Mouse (Mus musculus) thymus, postnatal 36 days (tissue): ENCODE measurements around the gene Snx29.
A peak's percentile ranks its signal among the peaks of the same experiment; 100 is the strongest.

Source experiments
- DNase-seq, 2 experiments: peaks; one replicate each; pipeline ENCODE4 v3.0.0; 2022; ENCODE audit warnings: mixed read lengths in 2 of 2

Gene Snx29

DNA sequence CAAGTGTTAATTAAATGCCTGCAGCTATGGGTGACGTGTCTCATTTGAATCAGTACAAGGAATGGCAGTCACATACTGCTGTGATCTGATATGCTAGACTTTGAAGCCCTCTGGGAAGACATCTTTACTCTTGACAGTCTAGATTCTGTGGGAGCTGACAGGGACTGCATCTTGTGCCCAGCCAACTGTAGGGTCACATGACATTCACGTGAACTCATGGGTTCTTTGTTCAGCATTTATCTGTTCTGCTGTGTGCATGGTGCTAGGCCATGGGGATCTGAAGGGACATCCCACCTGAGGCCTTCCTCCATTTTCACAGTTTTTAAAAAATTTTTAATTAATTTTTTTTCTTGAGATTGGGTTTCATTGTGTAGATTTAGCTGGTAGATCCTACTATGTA is 91.9 kb downstream of the Snx29 start:
- DNase-seq: no peak

DNA sequence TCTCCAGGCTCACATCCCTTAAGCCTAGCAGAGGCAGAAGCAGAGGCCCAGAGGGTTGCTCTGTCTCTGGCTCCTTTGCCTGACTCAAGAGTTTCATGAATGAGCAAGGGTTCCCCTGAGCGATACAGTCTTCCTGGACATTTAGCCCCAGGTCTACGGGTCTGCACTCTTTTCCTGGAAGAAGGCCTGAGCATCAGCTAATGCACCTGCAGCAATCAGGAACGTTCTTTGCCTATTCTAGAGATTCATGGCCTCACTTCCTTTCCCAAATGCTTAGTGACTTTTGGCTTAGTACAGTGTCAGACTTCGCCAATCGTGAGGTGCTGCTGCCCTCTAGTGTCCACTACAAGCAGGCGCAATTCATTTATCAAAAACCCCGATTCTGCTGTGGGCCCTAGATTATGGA is 95.5 kb downstream of the Snx29 start:
- DNase-seq: peak; percentile 44

DNA sequence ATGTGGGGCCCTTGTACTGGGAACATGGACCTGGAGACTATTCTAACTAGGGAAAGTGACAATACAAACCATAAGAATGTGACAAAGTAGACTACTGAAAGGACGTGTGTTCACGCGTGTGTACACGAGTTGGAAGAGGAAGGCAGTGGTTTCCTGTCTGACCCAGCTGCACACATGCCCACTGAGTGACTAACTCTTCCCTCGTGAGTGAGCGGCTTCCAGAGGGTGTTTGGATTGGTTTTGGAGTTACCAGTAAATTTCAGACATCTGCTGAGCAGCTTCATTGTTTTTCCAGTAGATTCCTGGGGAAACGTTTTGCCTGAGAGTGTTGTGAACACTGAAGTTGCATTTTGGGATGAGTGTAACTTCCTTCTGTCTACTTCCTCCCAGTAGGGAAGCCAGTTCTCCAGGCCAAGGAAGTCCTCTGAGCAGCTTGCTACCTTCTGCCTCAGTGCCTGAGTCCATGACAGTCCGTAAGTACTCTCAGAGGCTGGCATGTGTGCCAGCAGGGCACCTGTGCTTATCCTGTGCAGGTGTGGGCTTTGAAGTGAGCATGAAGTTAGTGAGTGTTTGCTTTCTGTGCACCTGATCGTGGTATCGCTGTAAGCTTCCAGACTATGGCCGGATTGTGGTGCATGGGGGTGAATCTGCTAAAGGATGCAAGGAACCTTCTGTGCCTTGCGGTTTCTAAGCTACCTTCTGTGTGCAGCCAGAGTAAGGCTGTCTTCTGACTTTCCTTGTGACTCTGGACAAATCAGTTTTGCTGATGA is 97.8 kb downstream of the Snx29 start:
- peak; percentile 31 to 52 for DNase-seq

DNA sequence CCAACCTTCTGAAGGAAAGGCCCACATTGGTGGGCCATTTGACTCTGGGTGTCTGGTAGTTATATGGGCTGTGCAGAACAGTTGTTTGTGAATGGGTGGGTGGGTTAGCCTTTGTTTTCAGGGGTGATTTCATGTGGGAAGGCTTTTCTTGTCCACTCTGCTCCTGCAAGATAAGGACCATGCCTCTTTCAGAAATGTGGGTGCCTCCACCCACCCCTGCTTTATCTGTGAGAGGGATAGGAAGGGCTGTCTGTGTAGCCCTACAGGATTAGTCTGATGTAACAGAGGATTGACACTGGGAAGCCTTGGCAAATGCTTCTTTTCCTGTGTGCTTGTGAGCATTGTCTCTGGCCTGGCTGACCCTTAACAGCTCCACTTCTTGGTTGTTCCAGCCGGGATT is 99.5 kb downstream of the Snx29 start:
- no peak for DNase-seq

DNA sequence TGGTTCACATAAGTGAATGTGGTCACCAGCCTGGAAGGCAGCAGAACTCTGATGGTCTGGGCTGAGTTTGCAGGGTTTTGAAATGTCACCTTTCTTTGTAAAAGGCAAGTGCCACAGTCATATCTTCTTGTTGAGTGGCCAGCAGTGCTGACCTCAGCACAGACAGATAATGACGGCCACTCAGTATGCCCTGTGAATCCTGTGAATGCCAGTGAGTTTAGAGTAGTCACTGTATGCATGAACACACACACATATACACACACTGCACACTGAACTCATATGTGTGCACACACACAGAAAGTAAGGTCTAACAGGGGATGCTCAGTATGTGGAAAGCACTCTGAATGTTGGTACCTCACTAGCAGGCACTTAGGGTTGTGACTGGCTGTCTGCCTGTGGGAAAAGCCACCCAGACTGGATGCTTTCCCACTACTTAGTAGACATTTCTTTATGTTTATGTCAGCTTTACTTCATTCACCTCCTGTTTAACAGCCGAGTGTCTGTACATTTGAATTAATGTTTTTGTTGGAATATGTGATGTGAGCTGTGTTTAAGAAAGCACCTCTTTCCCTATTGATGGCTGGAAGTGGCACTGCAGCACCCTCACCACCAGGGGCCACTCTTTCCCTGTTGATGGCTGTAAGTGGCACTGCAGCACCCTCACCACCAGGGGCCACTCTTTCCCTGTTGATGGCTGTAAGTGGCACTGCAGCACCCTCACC is 100.3 kb downstream of the Snx29 start:
- no peak for DNase-seq

DNA sequence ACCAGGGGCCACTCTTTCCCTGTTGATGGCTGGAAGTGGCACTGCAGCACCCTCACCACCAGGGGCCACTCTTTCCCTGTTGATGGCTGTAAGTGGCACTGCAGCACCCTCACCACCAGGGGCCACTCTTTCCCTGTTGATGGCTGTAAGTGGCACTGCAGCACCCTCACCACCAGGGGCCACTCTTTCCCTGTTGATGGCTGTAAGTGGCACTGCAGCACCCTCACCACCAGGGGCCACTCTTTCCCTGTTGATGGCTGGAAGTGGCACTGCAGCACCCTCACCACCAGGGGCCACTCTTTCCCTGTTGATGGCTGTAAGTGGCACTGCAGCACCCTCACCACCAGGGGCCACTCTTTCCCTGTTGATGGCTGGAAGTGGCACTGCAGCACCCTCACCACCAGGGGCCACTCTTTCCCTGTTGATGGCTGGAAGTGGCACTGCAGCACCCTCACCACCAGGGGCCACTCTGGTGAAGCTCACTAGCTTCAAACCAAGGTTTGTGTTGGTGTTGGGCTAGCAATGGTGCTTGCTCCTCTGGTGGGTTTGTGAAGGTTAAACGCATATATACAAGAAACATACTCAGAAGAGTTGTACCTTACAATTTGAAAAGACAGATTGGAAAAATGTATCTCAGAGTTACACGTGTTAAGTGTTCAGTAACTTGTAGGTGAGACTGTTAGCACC is 101.0 kb downstream of the Snx29 start:
- peak; percentile 39 to 46 for DNase-seq

DNA sequence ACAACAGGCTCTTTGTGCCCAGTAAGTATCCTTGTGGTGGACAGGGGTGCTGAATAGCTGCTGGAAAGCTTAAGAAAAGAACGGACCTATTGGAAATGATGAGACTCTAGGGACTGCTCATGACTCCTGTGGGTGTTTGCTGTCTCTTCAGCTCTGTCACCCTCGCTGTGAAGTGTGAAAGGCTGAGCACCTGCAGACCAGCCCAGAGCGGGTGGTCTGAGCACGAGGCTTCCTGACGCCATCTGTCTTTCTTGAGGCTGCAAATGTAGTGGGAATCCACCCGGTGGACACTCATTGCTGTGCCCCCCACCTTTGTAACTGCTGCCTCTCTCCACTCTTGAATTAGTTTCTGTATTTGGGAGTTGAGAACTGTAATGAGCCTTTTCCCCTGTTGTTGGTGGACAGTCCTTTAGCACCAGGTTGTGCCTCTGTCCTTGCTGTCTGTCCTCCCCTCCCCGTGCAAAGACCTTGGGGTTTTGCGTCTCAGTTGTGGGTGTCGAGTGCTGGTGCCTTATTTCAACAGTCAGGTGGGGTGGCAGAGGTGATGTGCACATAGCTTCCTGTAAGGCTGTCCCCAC is 101.9 kb downstream of the Snx29 start:
- no peak for DNase-seq

DNA sequence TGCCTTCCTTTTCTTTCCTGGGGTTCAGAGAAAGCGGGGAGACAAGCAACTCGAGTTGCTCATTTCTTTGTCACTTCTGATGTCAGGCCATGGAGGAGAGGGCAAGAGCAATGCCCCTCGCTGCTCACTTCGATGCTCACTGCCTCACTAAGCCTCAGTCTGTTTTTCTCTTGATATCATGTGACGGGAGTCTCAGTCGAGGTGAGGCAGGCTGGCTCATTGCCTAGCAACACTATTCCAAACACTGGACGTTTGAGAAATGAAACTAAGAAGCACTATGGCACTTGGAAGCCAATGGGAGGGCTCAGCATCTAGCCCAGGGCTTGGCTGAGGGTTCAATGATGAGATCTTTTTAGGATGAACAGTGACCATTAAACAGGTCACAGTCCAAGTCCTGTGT is 102.6 kb downstream of the Snx29 start:
- DNase-seq: no peak

DNA sequence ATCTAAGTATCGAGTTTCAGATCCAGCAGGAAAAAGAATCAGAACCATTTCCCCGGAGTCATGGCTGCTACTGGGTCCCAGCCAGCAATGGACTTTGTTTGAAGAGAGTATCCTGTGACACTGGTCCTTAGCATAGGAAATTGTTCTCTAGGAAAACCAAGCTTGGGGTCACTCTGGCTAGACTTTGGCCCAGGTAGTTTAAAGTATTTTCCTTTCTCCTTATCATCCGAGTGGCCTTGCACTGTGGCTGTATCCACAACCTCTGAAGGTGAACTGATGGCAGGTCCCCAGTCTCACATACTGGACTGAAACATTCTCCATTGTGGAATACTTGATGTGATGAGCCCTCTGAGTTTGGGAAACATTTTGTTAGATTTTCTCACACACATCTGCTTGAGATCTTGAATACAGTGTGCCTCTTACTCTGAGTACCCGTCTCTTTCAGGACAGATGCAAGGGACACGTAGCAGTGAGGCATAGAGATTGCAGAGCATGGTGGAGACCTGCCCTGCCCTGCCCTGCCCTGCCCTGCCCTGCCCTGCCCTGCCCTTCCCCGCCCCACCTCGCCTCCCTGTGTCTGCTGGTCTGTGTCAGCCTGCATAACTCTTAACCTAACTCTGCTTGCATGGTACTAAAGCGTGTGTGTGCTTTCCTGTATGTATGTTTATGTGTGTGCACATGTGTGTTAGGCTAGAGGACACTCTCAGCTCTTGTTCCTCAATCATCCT is 104.3 kb downstream of the Snx29 start:
- DNase-seq: no peak

DNA sequence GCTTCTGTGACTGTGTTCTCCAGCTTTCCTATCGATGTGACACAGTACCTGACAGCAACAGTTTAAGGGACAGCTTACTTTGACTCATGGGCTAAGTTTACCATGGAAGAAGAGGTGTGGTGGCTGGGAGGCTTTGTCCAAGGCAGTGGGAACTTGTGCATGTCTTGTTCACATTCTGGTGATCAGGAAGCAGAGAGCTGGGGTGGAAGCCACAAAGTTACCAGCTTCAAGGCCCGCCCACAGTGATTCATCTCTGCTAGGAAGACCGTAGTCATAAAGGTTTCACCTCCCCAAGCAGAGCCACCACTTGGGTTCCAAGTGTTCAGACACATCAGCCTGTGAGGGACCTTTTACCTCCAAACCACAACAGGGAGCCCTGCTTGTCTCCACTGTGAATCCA is 107.1 kb downstream of the Snx29 start:
- no peak for DNase-seq

DNA sequence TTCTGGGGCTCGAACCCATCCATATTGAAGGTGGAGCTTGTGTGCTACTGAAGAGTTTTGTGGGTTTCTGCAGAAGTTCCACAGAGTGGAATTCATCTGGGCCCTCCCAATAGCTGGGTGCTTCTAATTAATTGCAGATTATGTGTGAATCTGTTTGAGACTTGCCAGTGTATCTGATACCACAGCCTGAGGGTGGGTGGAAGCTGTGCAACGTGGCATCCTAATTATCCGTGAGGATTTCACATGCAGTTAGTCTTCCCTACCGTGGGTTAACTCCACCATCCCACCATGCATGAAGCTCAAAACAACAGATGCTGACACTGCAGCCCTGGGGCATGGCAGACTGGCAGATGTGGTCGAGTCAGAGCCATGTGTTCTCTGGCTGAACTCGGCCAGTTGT is 107.8 kb downstream of the Snx29 start:
- no peak for DNase-seq

DNA sequence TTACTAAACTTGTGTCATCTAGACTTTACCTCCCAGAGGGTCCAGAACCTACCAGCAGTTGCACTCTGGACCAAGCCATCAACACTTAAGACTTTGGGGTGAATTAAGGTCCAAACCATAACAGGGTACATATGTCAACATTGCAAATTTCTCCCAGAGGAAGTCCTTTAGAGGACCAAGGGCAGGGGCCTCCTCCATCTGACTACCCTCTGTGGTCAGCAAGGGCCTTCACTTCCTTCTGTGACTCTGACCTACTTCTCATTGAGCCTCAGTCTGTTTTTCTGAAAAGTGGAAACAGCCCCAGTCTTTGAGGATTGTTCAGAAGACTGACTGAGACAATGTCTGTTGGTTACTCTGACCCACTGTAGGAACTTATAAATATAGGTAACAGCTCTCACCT is 111.1 kb downstream of the Snx29 start:
- DNase-seq: no peak

DNA sequence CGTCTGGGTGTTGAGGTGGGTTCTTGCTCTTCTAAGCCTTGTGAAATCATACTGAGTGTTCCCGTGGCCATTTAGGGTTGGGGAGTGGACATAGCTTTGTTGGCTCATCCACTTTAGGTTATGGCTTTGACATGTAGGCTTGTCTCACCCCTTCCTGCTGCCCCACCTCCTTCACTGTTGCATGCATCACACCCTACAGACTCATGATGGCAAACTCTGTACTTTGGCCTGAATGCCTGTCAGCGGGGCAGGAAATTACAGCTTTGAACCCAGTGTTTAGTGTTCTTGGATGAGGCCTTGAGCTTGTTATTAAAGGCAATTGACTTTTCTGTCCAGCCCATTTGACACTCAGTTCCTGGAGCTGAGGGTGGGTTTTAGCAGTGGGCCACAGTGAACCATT is 114.9 kb downstream of the Snx29 start:
- no peak for DNase-seq

DNA sequence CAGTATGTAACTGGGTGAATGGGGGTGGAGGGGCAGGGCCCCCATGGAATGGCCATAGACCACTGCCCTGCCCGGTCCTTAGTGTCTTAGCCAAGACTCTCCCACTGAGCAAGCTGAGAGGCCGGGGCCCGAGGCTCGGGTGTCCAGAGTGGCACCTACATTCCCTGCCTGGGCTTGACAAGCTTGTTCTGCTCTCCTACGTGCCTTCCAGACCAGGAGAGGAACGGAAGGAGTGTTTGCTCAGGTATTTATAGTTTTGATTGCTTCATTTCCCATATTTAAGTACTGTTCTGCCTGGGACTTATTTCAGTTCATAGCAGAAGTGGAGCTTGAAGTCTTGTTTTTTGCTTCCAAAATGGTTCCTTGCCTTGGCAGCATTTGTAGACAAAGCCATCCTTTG is 116.7 kb downstream of the Snx29 start:
- no peak for DNase-seq

DNA sequence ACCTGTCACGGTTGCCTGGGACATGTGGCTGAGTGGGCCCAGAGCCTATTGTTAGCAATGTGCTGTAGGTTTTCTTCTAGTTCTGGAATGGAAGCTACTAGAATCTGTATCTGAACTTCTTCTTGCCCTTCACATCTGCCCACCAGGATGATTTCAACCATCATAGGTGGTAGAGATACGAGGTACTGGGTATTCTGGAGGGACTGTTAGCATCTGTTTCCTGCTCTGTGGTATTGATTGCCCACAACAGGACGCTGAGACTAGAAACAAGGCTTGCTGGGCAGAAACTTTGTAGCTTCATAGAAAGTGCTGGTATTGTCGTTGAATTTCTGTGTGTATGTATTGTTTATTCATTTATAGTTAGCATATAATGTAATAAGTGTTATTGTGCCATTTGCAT is 118.9 kb downstream of the Snx29 start:
- DNase-seq: no peak

DNA sequence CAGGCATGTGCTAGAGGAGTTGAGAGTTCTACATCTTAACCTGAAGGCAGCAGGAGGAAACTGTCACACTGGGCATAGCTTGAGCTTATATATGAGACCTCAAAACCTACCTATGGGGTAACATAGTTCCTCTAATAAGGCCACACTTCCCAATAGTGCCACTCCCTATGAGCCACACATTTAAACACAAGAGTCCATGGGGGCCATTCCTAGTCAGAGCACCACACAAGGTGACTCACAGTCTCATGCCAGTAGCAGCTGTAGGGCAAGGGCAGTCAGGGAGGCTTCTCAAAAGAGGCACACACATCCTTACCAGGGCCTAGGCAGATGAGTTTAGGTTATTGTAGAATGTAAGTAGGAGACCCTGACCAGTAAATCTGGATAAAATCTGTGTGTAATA is 119.8 kb downstream of the Snx29 start:
- no peak for DNase-seq

DNA sequence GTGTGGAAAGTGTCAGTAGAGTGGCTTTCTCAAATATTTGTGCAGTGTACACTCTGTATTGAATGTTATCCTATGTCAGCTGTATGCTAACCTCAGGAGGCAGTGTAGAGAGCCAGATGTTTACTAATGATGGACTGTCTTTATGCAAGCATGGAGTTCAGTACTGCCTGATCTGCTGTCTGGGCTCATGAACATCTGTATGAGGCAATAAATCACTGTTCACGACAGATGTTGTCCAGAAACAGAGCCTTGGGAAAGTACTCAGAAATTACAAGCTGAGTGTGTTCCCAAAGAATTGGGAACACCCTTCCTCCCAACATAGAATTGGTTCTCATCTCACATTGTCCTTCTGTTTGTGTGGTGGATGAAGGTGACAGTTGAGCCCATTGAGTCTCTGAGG is 121.9 kb downstream of the Snx29 start:
- no peak for DNase-seq

DNA sequence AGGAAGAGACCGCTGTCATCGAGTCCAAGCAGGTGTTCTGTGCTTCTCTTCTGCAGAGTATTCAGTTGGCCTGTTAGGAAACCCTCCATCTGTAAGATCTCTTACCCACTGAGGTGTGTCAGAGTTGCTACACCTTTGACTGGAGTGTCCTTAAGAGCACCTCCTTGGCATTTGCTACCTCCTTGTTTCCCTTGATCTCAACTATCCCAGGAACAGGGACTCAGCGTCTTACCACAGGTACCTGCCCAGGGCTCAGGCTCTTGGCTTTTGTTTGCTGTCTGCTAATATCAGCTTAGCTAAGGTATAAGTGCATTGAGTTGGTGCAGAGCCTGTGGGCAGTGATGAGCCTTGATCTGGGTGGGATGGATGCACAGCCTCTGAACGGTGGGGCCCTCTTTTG is 124.3 kb downstream of the Snx29 start:
- DNase-seq: no peak

DNA sequence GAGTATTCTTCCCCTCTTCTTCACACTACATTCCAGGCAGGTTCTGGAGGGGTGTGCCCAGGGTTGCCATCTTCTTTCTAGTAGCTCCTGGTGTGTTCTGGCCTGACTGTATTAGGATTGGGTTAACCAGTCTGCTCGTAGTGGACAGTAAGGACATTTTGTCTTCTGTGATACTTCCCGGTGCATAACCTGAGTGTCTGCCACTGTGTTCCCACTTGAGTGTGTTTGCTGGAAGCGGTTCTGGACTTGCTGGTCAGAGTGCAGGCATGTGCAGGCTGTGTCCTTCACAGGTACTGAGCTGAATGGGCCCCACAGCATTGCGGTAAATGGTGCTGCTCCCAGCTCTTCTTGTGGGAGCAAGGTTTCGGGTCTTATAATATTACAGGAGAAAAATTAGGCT is 125.2 kb downstream of the Snx29 start:
- DNase-seq: no peak

DNA sequence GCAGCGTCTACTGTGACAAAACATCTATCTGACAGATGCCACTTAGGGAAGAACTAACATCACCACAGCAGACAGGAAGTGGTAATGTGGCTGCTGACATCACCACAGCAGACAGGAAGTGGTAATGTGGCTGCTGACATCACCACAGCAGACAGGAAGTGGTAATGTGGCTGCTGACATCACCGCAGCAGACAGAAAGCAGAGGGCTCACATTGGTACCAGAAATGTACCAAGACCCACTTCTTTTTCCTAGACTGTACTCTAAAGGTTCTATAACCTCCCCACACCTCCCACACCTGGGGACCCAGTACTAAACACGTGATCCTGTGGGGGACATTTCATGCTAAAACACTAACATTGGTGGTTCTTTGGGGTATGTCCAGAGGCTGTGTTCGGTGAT is 126.0 kb downstream of the Snx29 start:
- DNase-seq: peak; percentile 22 to 33

DNA sequence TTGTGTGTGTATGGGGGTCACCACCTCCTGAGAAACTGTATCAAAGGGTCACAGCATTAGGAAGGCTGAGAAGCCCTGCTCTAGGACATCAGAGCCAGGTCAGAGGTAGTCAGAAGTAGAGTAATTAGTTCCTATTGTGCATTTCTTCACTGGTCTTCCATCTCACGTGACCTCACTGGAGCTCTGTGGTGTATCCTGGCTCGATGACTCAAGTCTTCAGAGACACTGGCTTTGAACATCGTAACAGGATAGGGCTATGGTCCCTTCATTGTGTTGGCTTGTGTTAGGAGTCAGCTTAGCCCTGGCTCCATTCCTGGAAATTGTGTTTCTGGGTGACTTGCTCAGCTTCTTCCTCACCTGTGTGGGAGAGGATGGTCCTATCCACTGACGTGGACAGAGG is 126.6 kb downstream of the Snx29 start:
- no peak for DNase-seq

DNA sequence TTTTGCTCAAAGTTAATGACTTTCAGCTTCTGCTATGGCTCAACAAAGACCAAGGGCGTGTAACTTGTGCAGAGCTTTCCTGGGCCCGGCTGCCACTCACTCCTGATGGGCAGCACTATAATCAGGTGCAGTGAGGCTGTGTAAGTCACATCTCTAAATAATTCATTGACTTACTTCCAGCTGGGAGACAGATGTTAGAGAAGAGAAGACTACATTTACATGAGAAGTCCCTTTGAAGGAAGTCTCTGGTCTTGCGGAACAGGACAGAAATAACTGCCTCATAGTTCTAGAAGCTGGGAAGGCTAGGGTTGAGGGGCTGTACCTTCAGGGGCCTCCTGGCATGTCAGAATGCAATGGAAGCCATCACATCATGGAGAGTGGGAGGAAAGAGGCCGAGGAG is 127.9 kb downstream of the Snx29 start:
- DNase-seq: no peak

DNA sequence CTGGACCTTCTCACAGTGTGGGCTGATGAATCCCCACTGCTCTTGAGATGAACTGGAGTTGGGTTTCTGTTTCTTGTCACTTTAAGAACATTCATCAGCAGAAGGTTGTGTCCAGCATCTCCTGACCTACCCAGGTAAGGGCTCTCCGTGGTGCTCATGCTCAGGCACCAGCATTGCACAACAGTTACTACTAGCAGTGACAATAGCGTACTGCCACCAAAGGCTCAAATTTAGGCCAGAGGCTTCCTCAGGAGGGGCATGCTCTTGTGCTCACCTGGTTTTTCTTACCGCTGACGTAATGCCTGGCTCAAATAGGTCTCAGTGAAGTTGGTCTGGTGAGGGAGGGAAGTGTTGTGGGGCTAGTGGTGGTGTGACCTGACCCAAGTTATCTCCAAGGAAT is 132.2 kb downstream of the Snx29 start:
- DNase-seq: no peak
